Mouse (Mus musculus) midbrain, embryonic 15.5 days (tissue): ENCODE measurements around the gene Osm. TPM values are rescaled to one million over a fixed set of nuclear protein-coding genes. Genes with fewer than 3 reads are reported as not detected.

ENCODE experiments used
- ATAC-seq: fragments of 200-750 bp; cut with Nextera tagmentation; replicated peaks from 2 replicates; pipeline ENCODE4 v1.8.0; 2017; ENCODE audit warnings: moderate TSS enrichment
- H3K27ac ChIP-seq: fragments of 300-500 bp; sonication (generic); 2 replicates; pipeline ENCODE4 v1.5.1; 2015; ENCODE audit warnings: mild to moderate bottlenecking, inconsistent platforms
- H3K27me3 ChIP-seq: fragments of 300-500 bp; sonication (generic); replicated peaks from 2 replicates; pipeline ENCODE4 v1.6.1; 2015; ENCODE audit warnings: inconsistent platforms
- H3K36me3 ChIP-seq: fragments of 300-500 bp; sonication (generic); replicated peaks from 2 replicates; pipeline ENCODE4 v1.6.1; 2015; ENCODE audit warnings: inconsistent platforms
- H3K4me1 ChIP-seq: fragments of 300-500 bp; sonication (generic); 2 replicates; pipeline ENCODE4 v1.6.1; 2015; ENCODE audit warnings: inconsistent platforms
- H3K4me2 ChIP-seq: fragments of 300-500 bp; sonication (generic); 2 replicates; pipeline ENCODE4 v1.6.1; 2015; ENCODE audit warnings: inconsistent platforms, mild to moderate bottlenecking, moderate library complexity
- H3K4me3 ChIP-seq: fragments of 300-500 bp; sonication (generic); 2 replicates; pipeline ENCODE4 v1.5.1; 2015; ENCODE audit warnings: mild to moderate bottlenecking, inconsistent platforms
- H3K9ac ChIP-seq: fragments of 300-500 bp; sonication (generic); 2 replicates; pipeline ENCODE4 v1.6.1; 2015; ENCODE audit warnings: mild to moderate bottlenecking, inconsistent platforms
- H3K9me3 ChIP-seq: fragments of 300-500 bp; sonication (generic); 2 replicates; pipeline ENCODE4 v1.6.1; 2016; ENCODE audit warnings: inconsistent platforms
- WGBS: fragments of 180-500 bp; shearing (Covaris S2); methylation state at CpG from one replicate; pipeline ENCODE4 v1.1.7; 2015; ENCODE audit warnings: mixed read lengths; 5-methylcytosine and 5-hydroxymethylcytosine counted together
- polyA plus RNA-seq: library from polyadenylated mRNA; unstranded; fragments of >200 nt; fragmentation: Nextera tagmentation; extraction: Ambion mirVana; gene quantifications from 2 replicates; pipeline ENCODE4 v1.2.1, GENCODE M21; 2015

Osm gene
- polyA plus RNA-seq, 1 experiment from 2014 or later = 0.21 TPM

DNA sequence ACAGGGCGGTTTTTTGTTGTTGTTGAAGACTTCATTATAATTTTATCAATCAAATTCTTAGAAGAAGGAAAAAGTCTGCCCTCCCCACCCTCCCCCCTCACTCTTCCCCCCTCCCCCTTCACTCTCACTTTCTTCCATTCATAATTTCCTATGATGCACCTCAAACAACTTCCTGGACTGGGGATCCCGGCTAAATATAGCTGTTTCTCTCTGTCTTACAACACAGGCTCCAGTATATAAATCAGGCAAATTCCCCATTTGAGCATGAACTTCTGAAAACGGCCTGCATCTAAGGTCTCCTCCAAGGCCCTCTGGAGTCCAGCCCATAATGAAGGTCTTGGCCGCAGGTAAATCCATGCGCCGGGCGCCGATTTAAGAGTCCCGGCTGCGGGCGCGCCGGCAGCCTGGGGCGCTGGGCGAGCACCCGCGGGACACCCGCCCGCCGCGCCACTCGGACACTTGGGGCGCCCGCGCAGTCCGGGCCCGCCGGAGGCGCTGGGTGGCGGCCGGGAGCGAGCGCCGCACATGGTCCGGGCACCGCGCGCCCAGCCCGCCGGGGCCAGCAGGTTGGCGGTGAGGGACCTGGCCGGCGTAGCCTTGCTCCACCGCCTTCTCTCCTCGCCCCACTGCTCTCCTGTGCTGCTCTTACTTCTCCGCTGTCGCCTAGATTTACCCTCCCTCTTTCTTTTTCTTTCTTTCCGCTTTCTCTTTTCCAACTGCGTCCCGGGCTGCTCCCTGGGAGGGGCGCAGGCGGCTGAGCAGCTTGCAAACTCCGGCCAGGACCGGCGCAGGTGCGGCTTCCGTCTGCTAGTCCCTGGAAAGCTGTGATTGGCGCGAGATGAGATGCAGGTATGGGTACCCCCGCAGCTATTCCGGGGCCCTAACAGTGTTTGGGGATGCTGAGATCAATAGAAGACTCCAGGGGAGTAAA is 30.3 kb downstream of the Osm start:
- Histone ChIP-seq H3K4me1 (peaks cover 19% of the 10 kb centered on the region; the same call in 1 of the 2 replicates), H3K4me2 (peak overlapping the region; percentile 95), H3K27ac (no peak overlapping the region), H3K36me3 (no peaks in the 10 kb centered on the region), H3K4me3 (peak overlapping the region; percentile 49), H3K9me3 (no peaks in the 10 kb centered on the region), H3K9ac (peak overlapping the region; percentile 37), H3K27me3 (peaks cover 46% of the 10 kb centered on the region)
- no peak for ATAC-seq
- WGBS = 1% methylated on average over 61 of the region's 61 CpGs

GRCm38 (mm10) chr11:4267202-4267578 is 31.0 kb downstream of the Osm start:
- H3K27ac ChIP-seq = no peak overlapping the region
- no peaks in the 10 kb centered on the region for H3K36me3 ChIP-seq
- H3K4me3 ChIP-seq = peak overlapping the region; percentile 49
- no peak for ATAC-seq
- H3K4me2 ChIP-seq = peak overlapping the region; percentile 95
- 9% methylated on average over 13 of the region's 13 CpGs for WGBS
- peaks cover 19% of the 10 kb centered on the region; the same call in 1 of the 2 replicates for H3K4me1 ChIP-seq
- H3K27me3 ChIP-seq = peaks cover 46% of the 10 kb centered on the region
- no peak overlapping the region for H3K9ac ChIP-seq
- H3K9me3 ChIP-seq = no peaks in the 10 kb centered on the region

- H3K9ac ChIP-seq = no peak overlapping the region
- H3K9me3 ChIP-seq = no peaks in the 10 kb centered on the region
- 90% methylated on average over 6 of the region's 6 CpGs for WGBS
- no peaks in the 10 kb centered on the region for H3K36me3 ChIP-seq
- H3K27me3 ChIP-seq = peaks cover 46% of the 10 kb centered on the region
- H3K4me3 ChIP-seq = no peak overlapping the region
- no peak overlapping the region for H3K4me2 ChIP-seq
- H3K4me1 ChIP-seq = peaks cover 19% of the 10 kb centered on the region; the same call in 1 of the 2 replicates
- no peak overlapping the region for H3K27ac ChIP-seq
- no peak for ATAC-seq
Measured at GRCm38 (mm10) chr11:4268500-4268899, 32.3 kb downstream of the Osm start.

GRCm38 (mm10) chr11:4270744-4271459 is 34.7 kb downstream of the Osm start:
- H3K27me3 ChIP-seq = peaks cover 26% of the 10 kb centered on the region
- H3K4me1 ChIP-seq = peaks cover 17% of the 10 kb centered on the region; the same call in 1 of the 2 replicates
- no peak overlapping the region for H3K4me3 ChIP-seq
- no peak overlapping the region for H3K9ac ChIP-seq
- WGBS = 20% methylated on average over 19 of the region's 20 CpGs
- ATAC-seq = no peak
- H3K9me3 ChIP-seq = no peaks in the 10 kb centered on the region
- H3K27ac ChIP-seq = no peak overlapping the region
- no peak overlapping the region for H3K4me2 ChIP-seq
- H3K36me3 ChIP-seq = no peaks in the 10 kb centered on the region

DNA sequence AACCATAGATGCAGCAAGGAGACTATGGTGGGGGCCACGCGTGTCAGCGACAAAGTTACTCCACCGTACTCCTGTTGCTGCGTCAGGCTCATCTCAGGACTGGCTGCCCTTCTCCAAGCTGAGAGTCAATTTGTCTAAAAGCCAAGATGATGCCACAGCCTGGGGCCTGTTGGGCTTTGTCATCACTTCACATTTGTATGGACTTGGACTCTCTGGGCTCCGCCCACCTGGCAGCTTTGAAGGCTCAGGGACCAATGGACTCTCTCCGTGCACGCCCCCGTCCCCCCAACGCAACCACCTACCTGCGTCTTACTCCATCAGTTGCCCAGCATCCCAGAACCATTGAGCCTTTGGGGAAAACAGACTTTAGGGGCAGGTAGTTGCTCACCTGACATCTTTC is 35.3 kb downstream of the Osm start:
- no peaks in the 10 kb centered on the region for H3K36me3 ChIP-seq
- 52% methylated on average over 11 of the region's 11 CpGs for WGBS
- ATAC-seq = no peak
- H3K27ac ChIP-seq = no peak overlapping the region
- H3K4me2 ChIP-seq = no peak overlapping the region
- peaks cover 12% of the 10 kb centered on the region; the same call in 1 of the 2 replicates for H3K4me1 ChIP-seq
- H3K27me3 ChIP-seq = peaks cover 22% of the 10 kb centered on the region
- no peaks in the 10 kb centered on the region for H3K9me3 ChIP-seq
- no peak overlapping the region for H3K4me3 ChIP-seq
- no peak overlapping the region for H3K9ac ChIP-seq

DNA sequence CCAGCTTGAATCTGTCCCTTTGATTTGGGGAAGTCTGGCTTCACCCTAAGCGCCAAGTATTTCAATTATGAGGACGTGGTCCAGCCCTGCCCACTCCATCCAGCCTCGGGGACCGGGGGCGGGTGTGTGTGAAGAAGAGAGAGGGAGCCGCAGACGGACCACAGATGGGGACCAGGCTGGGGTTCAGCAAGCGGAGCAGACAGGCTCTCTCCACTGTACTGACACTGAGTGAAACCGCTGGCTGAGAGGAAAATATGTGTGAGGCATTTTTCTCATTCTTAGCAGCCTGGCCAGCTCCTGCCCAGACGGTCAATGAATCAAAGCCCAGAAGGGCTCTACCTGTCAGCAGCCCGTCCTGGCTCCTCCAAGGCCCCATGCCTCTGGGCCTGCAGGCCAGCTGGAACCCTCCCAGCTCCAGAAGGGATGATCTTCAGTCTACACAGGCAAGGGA is 40.2 kb downstream of the Osm start:
- H3K9me3 ChIP-seq = no peaks in the 10 kb centered on the region
- 75% methylated on average over 11 of the region's 11 CpGs for WGBS
- H3K9ac ChIP-seq = no peak overlapping the region
- no peak overlapping the region for H3K4me3 ChIP-seq
- H3K4me2 ChIP-seq = no peak overlapping the region
- no peak overlapping the region for H3K27ac ChIP-seq
- H3K36me3 ChIP-seq = no peaks in the 10 kb centered on the region
- no peak for ATAC-seq
- no peaks in the 10 kb centered on the region for H3K4me1 ChIP-seq
- H3K27me3 ChIP-seq = no peaks in the 10 kb centered on the region

- no peak for ATAC-seq
Measured at GRCm38 (mm10) chr11:4279909-4280308, 43.7 kb downstream of the Osm start.

GRCm38 (mm10) chr11:4281852-4282251 is 45.6 kb downstream of the Osm start:
- Histone ChIP-seq H3K27me3 (no peaks in the 10 kb centered on the region), H3K36me3 (no peaks in the 10 kb centered on the region), H3K9ac (no peak overlapping the region), H3K4me1 (no peaks in the 10 kb centered on the region), H3K27ac (no peak overlapping the region), H3K4me2 (no peak overlapping the region), H3K9me3 (no peaks in the 10 kb centered on the region), H3K4me3 (no peak overlapping the region)
- no peak for ATAC-seq
- WGBS = 77% methylated on average over 6 of the region's 6 CpGs

More at GRCm38 (mm10) chr11:4279909-4280308, 43.7 kb downstream of the Osm start:
- Histone ChIP-seq H3K36me3 (no peaks in the 10 kb centered on the region), H3K4me3 (no peak overlapping the region), H3K4me2 (no peak overlapping the region), H3K4me1 (no peaks in the 10 kb centered on the region), H3K27ac (no peak overlapping the region), H3K27me3 (no peaks in the 10 kb centered on the region), H3K9ac (no peak overlapping the region), H3K9me3 (no peaks in the 10 kb centered on the region)
- 51% methylated on average over 7 of the region's 7 CpGs for WGBS

DNA sequence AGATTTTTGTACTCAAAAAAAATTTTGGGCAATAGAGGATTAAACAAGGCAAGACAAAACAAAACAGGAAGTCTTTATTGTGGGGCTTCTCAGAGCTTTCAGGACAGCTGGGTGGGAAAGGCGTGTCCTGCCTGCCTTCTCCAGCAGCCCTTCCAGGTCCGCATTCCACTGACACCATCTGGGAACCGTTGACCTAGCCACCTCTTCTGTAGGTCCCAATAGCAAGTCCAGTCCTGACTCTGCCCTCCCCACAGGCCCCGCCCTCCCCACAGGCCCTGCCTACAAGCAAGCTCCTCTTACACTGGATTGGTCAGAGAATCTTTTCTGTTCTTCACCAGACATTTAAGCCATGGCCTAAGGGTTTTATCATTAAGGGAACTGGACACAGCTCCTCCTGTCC is 47.4 kb downstream of the Osm start:
- Histone ChIP-seq H3K4me2 (no peak overlapping the region), H3K27me3 (no peaks in the 10 kb centered on the region), H3K27ac (no peak overlapping the region), H3K36me3 (no peaks in the 10 kb centered on the region), H3K9me3 (no peaks in the 10 kb centered on the region), H3K4me3 (no peak overlapping the region), H3K4me1 (no peaks in the 10 kb centered on the region), H3K9ac (no peak overlapping the region)
- 31% methylated on average over 4 of the region's 4 CpGs for WGBS
- no peak for ATAC-seq

- Histone ChIP-seq H3K4me2 (no peak overlapping the region), H3K4me1 (no peaks in the 10 kb centered on the region), H3K27me3 (no peaks in the 10 kb centered on the region), H3K4me3 (no peak overlapping the region), H3K27ac (no peak overlapping the region), H3K36me3 (no peaks in the 10 kb centered on the region), H3K9ac (no peak overlapping the region), H3K9me3 (no peaks in the 10 kb centered on the region)
- ATAC-seq = no peak
- 64% methylated on average over 3 of the region's 3 CpGs for WGBS
Measured at GRCm38 (mm10) chr11:4289280-4289679, 53.1 kb downstream of the Osm start.
